22 mouse cellular contexts compared by ENCODE assay signal in genomic region chrX:169903656-169904055, GRCm38 (mm10).
DNase-seq lines count a peak whose midpoint lies in the region; ATAC-seq and TF ChIP-seq lines count a peak whose summit lies in the region.
"Had no signal": no experiment of that assay in that cellular context is flagged by ENCODE, and none has a peak within 500 bp of the region (broad histone marks: within the 10 kb centered on the region; RNA-seq: fewer than 3 reads in every experiment).

No protein-coding gene starts in this region.

- no peak for ATAC-seq in kidney, embryonic 15.5 days (replicated peaks; ENCODE audit: low FRiP score)
- no peak for ATAC-seq in liver, embryonic 12.5 days
- ATAC-seq: CD4-positive, CD25-positive, alpha-beta regulatory T cell, adult 4 months; forebrain, embryonic 14.5 days; forebrain, postnatal 0 days had no signal

- peak overlapping the region; percentile 54 for H3K27ac ChIP-seq in kidney, embryonic 15.5 days
- H3K27ac ChIP-seq in liver, adult 2 months (replicated peaks; ENCODE audit: insufficient read depth, low read depth, low read length), result no peak overlapping the region
- no peak overlapping the region for H3K27ac ChIP-seq in liver, embryonic 12.5 days
- H3K27ac ChIP-seq in small intestine, adult 2 months (ENCODE audit: insufficient read depth, low read depth, low read length), result peak overlapping the region; percentile 80
- H3K27ac ChIP-seq: embryonic facial prominence, embryonic 12.5 days; embryonic facial prominence, embryonic 15.5 days; gastrocnemius, adult 2 months; hindbrain, embryonic 12.5 days had no signal

- H3K79me2 ChIP-seq in liver, adult 2 months (ENCODE audit: control insufficient read depth, insufficient read depth, low read length), result no peaks in the 10 kb centered on the region

- no peak overlapping the region for H3K4me3 ChIP-seq in kidney, embryonic 15.5 days (replicated peaks)
- H3K4me3 ChIP-seq in liver, adult 2 months (ENCODE audit: insufficient read depth, low read depth, low read length), result no peak overlapping the region
- H3K4me3 ChIP-seq in liver, embryonic 12.5 days, result no peak overlapping the region
- H3K4me3 ChIP-seq in small intestine, adult 2 months (ENCODE audit: low read depth, low read length), result no peak overlapping the region
- H3K4me3 ChIP-seq: embryonic facial prominence, embryonic 12.5 days; embryonic facial prominence, embryonic 15.5 days; gastrocnemius, adult 2 months; hindbrain, embryonic 12.5 days had no signal

- 58% methylated on average over 2 of the region's 2 CpGs for WGBS in kidney, embryonic 15.5 days
- WGBS in liver, adult 2 months, result 29% methylated on average over 2 of the region's 2 CpGs
- 37% methylated on average over 2 of the region's 2 CpGs for WGBS in liver, embryonic 12.5 days (ENCODE audit: insufficient replicate concordance)
- 29% methylated on average over 2 of the region's 2 CpGs for WGBS in small intestine, adult 2 months

- TF ChIP-seq POLR2A in liver, adult 2 months (IDR thresholded peaks at IDR 0.05; ENCODE audit: extremely low read depth, insufficient read depth, low read length), result no peak
- no peak for TF ChIP-seq POLR2A in small intestine, adult 2 months (IDR thresholded peaks at IDR 0.05; ENCODE audit: low read depth, low read length)

- H3K4me1 ChIP-seq in kidney, embryonic 15.5 days, result peaks cover 6% of the 10 kb centered on the region
- H3K4me1 ChIP-seq in liver, adult 2 months (ENCODE audit: control insufficient read depth, insufficient read depth, low read length), result peaks cover 5% of the 10 kb centered on the region; the same call in 1 of the 2 replicates
- no peaks in the 10 kb centered on the region for H3K4me1 ChIP-seq in liver, embryonic 12.5 days
- peaks cover 5% of the 10 kb centered on the region; the same call in 1 of the 2 replicates for H3K4me1 ChIP-seq in small intestine, adult 2 months (ENCODE audit: control insufficient read depth, insufficient read depth, insufficient read length, low read length)
- H3K4me1 ChIP-seq: embryonic facial prominence, embryonic 12.5 days had no signal

- H3K9me3 ChIP-seq in kidney, embryonic 15.5 days (replicated peaks), result no peaks in the 10 kb centered on the region
- H3K9me3 ChIP-seq in liver, embryonic 12.5 days (replicated peaks), result no peaks in the 10 kb centered on the region
- H3K9me3 ChIP-seq: embryonic facial prominence, embryonic 12.5 days; embryonic facial prominence, embryonic 15.5 days; hindbrain, embryonic 12.5 days had no signal

- 0 out of 2 replicates have a peak overlapping the region, but pooled peaks have one; percentile 14 for H3K4me2 ChIP-seq in kidney, embryonic 15.5 days
- H3K4me2 ChIP-seq in liver, embryonic 12.5 days, result no peak overlapping the region
- H3K4me2 ChIP-seq: embryonic facial prominence, embryonic 12.5 days; embryonic facial prominence, embryonic 15.5 days; heart, embryonic 11.5 days; hindbrain, embryonic 12.5 days had no signal

- DNase-seq in kidney, adult 11 months, result no peak
- peak; percentile 55 for DNase-seq in liver, adult 2 months (ENCODE audit: extremely low read depth, low read depth, low spot score)
- no peak for DNase-seq in spleen, postnatal 4 days (ENCODE audit: low spot score in 2 of 2)
- DNase-seq: adrenal gland, adult 2 months; adrenal gland, postnatal 14 days; cerebellum, adult 11 months; cerebellum, adult 2 months; cerebellum, adult 9-11 months; cerebellum, postnatal 25 days; forebrain, postnatal 0 days; gastrocnemius, adult 2 months; gastrocnemius, postnatal 14 days; heart, adult 11 months had no signal

- H3K9ac ChIP-seq in kidney, embryonic 15.5 days, result no peak overlapping the region
- H3K9ac ChIP-seq in liver, adult 2 months (ENCODE audit: low read depth, low read length), result no peak overlapping the region
- no peak overlapping the region for H3K9ac ChIP-seq in liver, embryonic 12.5 days
- H3K9ac ChIP-seq: embryonic facial prominence, embryonic 12.5 days; embryonic facial prominence, embryonic 15.5 days; forebrain, postnatal 0 days; hindbrain, embryonic 12.5 days had no signal

- no peak for TF ChIP-seq CTCF in liver, adult 2 months (IDR thresholded peaks at IDR 0.05; ENCODE audit: low read depth, low read length)
- no peak for TF ChIP-seq CTCF in small intestine, adult 2 months (IDR thresholded peaks at IDR 0.05; ENCODE audit: extremely low read depth, insufficient read length, insufficient replicate concordance, low read depth, low read length)

- H3K36me3 ChIP-seq in kidney, embryonic 15.5 days, result no peaks in the 10 kb centered on the region
- no peaks in the 10 kb centered on the region for H3K36me3 ChIP-seq in liver, adult 2 months (ENCODE audit: control insufficient read depth, insufficient read depth, low read length)
- H3K36me3 ChIP-seq in liver, embryonic 12.5 days, result no peaks in the 10 kb centered on the region
- no peaks in the 10 kb centered on the region for H3K36me3 ChIP-seq in small intestine, adult 2 months (ENCODE audit: control insufficient read depth, insufficient read depth, low read length)
- H3K36me3 ChIP-seq: embryonic facial prominence, embryonic 12.5 days; embryonic facial prominence, embryonic 15.5 days; hindbrain, embryonic 12.5 days had no signal

- peaks cover 26% of the 10 kb centered on the region; the same call in 1 of the 2 replicates for H3K27me3 ChIP-seq in kidney, embryonic 15.5 days
- H3K27me3 ChIP-seq in liver, adult 2 months (ENCODE audit: control insufficient read depth, insufficient read depth, low read length), result no peaks in the 10 kb centered on the region
- peaks cover 4% of the 10 kb centered on the region; the same call in 1 of the 2 replicates for H3K27me3 ChIP-seq in liver, embryonic 12.5 days (replicated peaks)
- H3K27me3 ChIP-seq in small intestine, adult 2 months (ENCODE audit: control insufficient read depth, insufficient read depth, low read length), result no peaks in the 10 kb centered on the region
- H3K27me3 ChIP-seq: embryonic facial prominence, embryonic 12.5 days; embryonic facial prominence, embryonic 15.5 days had no signal

Comparison
In these comparisons a context has a peak if more than half of its experiments do, and no peak if none do; other contexts are left out.
1. H3K27ac ChIP-seq: peak in kidney, embryonic 15.5 days (single experiment) and small intestine, adult 2 months (single experiment); none in liver, adult 2 months (single experiment) and liver, embryonic 12.5 days (single experiment).